Mouse (Mus musculus): ENCODE results near the gene Cebpb.

The Cebpb gene

DNA sequence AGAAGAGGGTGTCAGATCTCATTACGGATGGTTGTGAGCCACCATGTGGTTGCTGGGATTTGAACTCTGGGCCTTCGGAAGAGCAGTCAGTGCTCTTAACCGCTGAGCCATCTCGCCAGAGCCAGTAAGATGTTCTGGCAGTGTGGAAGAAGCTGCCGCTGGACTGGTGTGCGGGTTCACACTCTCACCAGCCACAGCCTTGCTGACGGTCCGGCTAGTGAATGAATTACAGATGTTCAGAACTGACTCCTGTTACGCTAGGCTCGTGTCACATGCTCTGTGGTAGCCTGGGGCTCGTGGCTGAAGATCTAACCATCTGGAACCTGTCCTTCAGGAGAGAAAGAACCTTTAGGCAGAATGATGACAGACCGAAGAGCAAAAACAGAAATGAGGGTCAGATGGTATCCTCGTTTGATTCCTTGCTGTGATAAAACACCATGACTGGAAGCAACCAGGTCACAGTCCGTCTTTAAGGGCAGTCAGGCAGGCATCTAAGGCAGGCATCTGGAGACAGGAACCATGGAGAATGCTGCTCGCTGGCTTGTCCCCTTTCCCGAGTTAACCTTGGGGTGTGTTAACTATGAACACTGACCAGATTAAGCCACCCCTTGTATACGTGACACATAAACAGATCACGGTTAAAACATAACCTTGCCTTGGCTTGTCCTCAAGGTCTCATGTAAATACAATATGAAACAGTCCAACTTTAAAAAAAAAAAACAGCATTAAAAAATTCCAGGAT is 22.6 kb upstream of the Cebpb start:
- DNase-seq (ENCODE audit: low spot score in 2 of 2), result no peak

DNA sequence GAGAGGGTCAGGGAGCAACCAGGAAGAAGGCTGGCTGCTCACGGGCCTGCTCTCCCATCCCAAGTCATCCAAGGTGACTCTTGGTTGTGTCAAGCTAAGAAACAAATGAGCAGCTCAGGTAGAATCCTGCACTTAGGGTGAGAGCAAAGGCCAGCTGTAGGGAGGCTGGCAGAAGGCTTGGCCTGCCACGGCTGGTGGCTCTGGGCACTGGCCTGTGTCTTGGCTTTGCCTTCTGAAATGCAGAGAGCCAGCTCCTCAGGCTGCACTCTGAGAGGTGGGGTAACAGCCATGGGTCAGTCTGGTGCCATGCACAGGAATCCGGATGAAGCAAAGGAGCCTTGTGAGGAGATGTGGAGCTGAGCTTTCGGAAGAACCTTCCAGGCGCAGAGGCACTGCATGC is 20.3 kb upstream of the Cebpb start:
- DNase-seq (ENCODE audit: low spot score in 2 of 2), result no peak

DNA sequence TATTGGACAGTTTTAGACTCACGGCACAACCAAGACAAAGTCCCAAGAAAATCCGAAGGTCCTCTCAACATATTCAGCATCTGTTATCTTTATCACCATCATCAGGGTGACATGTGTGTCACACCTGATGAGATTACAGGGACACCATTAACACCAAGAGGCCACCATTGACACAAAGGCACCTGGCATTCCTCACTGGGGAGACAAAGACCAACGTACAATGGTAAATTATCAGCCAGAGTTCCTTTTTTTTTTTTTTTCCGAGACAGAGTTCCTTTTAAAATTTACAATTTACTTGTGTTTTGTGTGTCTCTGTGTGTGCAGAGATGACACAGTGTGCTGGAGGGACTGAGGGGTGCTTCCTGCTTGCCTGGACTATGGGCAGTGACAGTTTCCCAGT is 19.3 kb upstream of the Cebpb start:
- no peak for DNase-seq (ENCODE audit: low spot score in 2 of 2)

DNA sequence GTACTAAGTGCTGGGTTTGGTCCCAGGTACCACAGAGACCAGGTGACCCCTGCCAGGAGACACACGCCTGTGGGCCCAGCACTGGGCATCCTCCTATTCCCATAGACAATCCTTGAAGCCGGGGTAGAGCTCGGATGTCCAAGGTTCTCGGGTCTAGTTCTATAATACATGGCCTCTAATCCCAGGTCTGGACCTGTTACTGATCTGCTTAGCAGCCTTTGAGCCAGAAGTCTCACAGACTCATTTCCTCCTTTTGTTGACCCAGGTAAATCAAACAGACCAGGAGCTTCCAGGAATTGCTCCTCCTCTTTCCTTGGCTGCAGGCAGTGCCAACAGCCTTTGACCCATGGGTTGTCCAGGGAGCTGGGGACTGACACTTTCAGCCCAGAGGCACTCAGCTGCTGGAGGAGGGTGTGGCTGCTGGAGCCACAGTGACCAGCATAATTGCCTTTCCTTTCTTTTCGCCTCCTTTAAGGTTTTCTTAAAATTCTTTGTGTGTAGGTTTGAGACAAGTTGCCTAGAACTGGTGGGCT is 17.5 kb upstream of the Cebpb start:
- DNase-seq (ENCODE audit: low spot score in 2 of 2), result no peak

DNA sequence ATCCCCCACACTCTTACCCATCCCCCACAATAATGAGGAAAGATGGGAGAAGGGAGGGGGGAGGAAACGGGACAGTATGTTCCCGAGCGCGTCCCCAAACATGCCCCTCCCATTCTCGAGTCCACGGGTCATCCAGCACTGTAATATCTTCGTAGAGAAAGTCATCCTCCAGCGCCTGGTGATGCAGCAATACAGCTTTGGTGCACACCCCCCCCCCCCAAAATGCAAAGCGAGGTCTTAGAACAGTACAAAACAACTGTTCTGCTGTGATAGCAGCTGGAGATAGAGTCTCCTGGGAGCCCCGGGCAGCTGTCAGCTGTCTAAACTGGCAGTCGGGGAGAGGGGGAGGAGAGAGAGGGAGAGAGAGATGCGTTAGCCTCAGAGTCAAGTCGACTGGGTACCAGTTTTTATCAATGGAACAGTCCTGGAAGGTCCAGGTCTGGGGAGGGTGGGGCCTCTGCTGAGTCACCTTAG is 16.5 kb upstream of the Cebpb start:
- no peak for DNase-seq (ENCODE audit: low spot score in 2 of 2)

DNA sequence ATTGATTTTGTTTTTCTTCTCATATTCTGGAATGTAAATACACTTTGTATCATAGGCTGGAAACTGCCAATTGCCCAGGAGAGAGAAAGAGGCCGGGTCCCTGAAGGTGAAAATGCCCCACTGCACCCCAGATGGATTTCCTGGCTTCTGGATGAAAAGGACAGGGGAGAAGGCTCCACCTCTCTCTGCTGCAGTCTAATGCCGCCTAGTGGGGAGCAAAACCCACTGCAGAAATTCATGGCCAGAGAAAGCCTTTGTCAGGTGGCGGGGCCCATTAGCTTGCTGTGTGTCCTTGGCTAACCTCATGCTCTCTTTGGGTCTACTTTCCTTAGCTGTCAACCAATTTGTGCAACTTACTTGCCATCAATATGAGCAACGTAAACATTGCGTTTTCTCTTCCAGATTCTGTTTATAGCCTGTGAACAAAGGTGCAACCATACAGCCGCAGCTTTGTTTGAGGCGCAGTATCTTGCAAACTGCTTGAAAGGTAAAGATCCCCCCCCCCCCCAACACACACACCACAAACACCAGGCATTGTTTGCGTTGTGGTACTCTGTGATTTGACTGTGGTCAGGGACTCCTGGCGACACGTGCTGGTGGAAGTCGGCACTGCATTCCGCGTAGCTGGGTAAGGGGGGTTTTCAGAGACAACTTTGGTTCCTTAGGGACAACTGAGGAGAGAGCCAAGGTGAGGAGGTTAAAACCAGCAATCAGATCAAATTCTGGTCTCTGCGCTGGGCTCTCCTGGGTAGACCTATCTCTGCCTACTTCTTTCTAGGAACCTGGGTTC is 13.4 kb upstream of the Cebpb start:
- DNase-seq (ENCODE audit: low spot score in 2 of 2), result no peak

DNA sequence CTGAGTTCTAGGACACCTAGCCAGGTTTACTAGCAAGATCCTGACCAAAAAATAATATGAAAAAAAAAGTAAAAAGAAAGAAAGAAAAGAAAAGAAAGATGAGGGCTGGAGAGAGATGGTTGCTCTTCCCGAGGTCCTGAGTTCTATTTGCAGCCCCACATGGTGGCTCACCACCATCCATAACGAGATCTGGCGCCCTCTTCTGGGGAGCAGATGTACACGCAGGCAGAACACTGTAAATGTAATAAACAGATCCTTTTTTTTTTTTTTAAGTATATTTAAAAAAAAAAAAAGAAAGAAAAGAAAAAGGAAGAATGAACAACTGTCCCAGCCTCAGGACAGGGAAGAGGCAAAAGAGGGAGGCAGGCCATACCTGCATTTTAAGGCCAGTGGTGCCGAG is 10.1 kb upstream of the Cebpb start:
- no peak for DNase-seq (ENCODE audit: low spot score in 2 of 2)

DNA sequence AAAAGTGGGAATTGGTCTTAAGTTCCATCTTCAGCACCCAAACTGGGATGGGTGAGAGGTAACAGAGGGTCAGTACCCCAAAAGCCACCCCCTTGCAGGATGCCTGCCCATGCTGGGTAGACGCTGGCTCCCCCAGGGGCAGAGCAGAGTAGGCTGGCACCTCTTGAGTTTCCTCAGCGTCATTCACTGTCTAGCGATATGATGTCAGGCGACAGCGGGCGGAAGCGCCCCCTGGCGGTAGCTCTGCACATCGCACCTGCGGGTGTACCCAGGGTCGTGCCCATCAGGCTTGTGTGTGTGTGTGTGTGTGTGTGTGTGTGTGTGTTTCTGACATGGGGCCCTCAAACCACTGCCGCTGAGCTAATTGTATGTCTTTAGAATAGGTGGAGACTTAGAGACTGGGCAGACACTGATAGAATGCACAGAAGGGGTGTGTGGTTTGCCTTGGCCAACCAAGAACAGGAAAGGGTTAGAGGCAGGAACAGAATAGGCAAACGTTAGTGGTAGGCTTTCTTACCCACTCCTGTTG is 8.7 kb upstream of the Cebpb start:
- peak in 1 of 2 experiments; percentile 77 for DNase-seq (ENCODE audit: low spot score in 2 of 2)

DNA sequence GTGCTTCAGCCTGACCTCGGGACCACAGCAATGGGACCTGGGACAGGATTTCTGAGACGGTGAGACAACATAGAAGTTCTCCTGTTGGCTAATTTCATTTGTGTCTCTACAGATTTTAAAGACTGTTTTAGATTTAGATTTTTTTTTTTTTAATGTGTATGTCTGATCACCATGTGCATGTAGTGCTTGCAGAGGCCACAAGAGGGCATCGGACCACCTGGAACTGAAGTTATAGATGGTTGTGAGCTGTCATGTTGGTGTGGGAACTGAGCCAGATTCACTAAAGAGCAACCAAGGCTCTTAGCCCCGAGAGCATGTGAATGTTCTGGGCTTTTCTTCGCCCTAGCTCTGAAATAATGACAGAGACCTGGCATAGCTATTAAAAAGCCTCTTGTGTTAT is 8.1 kb upstream of the Cebpb start:
- DNase-seq (ENCODE audit: low spot score in 2 of 2), result peak in 1 of 2 experiments; percentile 42

DNA sequence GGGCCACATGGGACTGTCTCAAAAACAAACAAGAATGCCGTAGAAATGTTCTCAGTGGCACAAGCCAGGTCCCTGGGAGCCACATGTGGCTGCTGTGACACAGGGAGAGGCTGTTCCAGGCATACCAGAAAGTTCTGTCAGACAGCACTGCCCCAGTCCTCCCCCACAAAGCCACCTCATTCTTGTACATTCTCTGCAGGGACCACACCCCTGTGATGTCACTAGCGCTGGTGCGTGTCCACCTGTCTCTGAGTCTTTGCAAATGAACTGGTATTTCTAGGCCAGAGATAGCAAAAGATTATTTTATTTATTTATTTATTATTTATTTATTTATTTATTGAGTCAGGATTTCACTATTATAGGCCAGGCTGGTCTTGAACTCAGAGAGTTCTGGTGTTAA is 5.0 kb upstream of the Cebpb start:
- DNase-seq (ENCODE audit: low spot score in 2 of 2), result no peak

DNA sequence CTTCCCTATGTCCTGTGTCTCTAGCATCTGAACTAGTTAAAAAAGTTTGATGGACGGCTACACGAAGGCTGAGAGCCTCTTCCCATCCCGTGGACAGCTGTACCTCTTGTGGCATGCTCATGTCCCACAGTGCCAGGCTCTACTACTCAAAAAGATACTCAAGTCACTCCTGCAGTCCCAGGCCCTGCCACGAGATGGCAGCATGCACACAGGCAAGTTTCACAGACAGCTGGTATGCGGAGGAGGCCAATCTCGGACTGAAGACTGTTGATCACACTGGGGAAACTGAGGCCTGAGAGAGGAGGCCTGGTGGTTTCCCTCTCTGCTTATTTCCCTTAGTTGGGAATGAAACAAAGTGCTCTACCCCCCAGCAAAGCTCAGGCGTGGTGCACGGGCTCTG is 3.6 kb upstream of the Cebpb start:
- DNase-seq (ENCODE audit: low spot score in 2 of 2), result peak; percentile 69 to 99

DNA sequence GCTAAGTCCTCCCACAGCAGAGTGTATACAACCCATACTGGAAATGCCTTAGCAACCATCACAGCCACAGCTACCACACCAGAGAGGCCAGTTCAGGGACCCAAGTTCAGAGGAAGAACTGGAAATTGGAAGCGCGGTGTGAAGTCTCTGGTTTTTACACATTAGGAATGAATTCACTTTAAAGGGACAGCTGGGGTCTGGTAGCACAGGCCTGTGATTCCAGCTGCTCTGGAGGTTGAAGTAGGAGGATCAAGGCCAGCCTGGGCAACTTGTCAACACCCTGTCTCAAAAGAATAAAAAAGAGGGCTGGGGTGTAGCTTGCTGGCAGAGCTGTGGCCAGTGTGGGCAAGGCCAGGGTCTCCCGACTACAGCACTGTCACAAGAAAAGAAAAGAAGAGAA is 2.9 kb upstream of the Cebpb start:
- no peak for DNase-seq (ENCODE audit: low spot score in 2 of 2)

DNA sequence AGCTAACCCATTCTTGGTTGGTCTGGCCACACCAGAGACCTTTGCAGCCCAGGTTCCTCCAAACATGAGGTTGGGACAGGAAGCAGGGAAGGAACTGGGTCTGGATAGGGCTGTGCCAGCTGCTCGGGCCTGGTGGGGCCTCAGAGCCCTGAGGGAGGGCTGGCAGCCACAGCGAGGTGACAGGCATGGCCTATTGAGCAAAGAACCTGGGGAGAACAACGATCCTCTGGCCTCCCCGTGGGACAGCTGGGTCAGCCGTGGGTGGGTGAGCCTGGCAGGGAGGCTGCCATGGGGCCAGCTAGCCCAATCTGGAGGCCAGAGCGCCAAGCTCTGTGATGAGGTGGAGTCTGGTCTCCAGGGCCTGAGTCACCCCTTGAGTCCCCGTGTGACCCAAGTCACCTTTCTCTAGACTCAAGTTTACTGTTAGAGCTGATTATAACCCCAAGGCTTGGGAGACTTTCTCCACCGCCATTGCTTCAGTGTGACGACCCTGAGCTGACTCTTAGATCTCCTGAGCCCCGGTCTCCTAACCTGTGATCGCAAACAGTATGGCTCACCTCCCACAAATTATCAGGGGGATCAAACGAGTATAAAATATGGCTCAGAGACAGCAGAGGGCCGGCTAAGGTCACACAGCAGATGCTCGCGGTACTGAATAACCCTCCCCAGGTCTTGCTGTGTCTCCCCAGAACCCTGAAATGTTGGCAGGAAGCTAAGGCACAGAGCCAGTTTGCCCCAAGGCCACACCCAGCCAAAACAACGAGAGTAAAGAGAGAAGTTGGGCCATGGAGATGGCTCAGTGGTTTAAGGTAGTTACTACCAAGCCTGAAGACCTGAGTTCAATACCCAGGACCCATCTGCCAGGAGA is 2.1 kb upstream of the Cebpb start:
- DNase-seq (ENCODE audit: low spot score in 2 of 2), result no peak

DNA sequence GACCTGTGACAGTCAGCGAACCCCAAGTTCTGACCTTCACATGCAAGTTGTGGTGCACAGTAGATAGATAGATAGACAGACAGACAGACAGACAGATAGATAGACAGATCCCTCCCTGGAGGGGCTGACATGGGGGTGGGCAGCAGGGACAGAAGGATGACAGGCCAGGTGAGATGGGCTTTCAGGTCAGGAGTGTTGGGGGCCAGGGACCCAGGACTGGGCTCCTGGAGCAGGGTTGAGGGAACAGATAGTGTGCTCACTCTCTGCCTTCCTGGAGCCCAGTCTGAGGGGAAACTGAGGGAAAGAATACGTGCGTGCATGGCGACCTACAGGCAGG is 1.5 kb upstream of the Cebpb start:
- no peak for DNase-seq (ENCODE audit: low spot score in 2 of 2)

DNA sequence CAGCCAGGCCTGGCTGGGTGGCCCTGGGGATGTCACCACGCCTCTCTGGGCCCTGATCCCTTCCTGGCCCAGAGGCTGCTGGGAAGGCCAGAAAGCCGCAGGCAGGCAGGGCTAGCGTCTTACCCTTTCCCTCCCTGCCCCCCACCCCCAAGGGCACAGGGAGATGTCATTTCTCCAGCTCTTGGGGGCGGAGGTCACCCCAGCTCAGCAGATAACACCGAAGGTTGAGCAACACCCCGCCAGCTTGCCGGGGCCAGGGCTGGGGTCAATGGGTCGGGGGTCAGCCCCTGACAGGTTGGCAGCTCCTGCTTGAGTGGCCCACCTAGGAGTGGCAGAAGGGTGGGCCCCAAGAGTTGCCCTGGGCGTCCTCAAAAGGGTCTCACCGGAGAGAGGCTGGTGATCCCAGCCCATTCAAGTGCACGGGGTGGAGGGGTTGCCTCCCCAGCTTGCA is 1.0 kb upstream of the Cebpb start:
- DNase-seq (ENCODE audit: low spot score in 2 of 2), result no peak

DNA sequence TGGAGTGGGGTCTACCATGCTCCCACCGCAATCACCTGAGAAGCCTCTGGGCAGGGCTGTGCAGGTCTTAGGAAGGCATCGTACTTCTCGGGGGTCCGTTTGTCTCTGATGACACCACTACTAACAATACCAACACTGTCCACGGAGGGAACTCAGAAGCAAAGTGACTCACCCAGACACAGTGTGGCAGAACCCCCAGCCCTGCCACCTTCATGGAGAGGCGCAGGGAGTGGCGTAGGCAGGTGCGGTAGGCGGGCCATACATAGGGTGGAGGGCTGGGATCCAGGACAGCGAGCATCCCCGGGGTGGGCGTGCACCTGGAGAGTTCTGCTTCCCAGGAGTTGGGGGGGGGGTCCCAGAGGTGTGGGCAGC is 603 bp upstream of the Cebpb start:
- peak in 1 of 2 experiments; percentile 37 for DNase-seq (ENCODE audit: low spot score in 2 of 2)

DNA sequence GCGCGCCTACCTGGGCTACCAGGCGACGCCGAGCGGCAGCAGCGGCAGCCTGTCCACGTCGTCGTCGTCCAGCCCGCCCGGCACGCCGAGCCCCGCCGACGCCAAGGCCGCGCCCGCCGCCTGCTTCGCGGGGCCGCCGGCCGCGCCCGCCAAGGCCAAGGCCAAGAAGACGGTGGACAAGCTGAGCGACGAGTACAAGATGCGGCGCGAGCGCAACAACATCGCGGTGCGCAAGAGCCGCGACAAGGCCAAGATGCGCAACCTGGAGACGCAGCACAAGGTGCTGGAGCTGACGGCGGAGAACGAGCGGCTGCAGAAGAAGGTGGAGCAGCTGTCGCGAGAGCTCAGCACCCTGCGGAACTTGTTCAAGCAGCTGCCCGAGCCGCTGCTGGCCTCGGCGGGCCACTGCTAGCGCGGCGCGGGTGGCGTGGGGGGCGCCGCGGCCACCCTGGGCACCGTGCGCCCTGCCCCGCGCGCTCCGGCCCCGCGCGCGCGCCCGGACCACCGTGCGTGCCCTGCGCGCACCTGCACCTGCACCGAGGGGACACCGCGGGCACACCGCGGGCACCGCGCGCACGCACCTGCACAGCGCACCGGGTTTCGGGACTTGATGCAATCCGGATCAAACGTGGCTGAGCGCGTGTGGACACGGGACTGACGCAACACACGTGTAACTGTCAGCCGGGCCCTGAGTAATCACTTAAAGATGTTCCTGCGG is 945 bp downstream of the Cebpb start, which contains the start of gene Tmem189:
Gene Tmem189 (minus strand): TSS at position 322 of the 718 bp plus-strand sequence.
- peak in 1 of 2 experiments; percentile 55 for DNase-seq (ENCODE audit: low spot score in 2 of 2)

DNA sequence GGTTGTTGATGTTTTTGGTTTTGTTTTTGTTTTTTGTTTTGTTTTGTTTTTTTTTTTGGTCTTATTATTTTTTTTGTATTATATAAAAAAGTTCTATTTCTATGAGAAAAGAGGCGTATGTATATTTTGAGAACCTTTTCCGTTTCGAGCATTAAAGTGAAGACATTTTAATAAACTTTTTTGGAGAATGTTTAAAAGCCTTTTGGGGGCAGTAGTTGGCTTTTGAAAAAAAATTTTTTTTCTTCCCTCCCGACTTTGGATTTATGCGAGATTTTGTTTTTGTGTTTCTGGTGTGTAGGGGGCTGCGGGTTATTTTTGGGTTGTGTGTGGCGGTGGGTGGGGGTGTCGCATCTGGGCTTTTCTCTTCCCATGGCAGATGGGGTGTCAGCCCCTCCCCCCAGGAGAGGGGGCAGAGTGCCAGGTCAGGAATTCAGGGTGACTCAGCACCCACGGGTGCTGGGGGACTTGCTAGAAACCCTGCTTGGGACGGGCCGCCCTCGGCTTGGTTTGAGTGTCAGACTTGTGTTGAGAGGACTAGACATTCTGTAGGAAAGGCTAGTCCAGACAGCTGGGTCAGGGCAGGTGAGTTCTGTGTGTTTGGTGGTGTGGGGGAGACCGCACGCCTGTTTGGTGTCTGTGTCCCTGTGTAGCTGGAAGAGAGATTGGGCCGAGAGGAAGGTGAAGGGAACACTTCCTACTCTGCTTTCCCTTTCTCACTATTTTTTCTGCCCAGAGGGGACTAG is 1.7 kb downstream of the Cebpb start:
- DNase-seq (ENCODE audit: low spot score in 2 of 2), result peak in 1 of 2 experiments; percentile 55

DNA sequence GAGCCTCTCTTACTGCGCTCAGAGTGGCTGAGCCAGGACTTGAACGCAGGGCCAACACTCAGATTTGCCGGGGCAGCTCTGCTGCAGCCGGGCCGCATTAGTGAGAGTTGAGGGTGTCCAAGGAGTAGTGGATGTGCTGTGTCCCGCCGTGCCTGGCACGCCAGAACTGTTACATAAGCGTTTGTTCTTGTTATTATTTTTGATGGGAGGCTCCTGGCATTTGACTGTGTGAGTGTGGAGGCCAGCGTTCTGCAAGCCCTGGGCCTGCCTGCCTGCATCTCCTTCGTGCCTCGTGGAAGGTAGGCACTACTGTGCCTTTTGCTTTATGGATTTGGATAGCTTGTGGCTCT is 2.2 kb downstream of the Cebpb start:
- DNase-seq (ENCODE audit: low spot score in 2 of 2), result peak in 1 of 2 experiments; percentile 41

DNA sequence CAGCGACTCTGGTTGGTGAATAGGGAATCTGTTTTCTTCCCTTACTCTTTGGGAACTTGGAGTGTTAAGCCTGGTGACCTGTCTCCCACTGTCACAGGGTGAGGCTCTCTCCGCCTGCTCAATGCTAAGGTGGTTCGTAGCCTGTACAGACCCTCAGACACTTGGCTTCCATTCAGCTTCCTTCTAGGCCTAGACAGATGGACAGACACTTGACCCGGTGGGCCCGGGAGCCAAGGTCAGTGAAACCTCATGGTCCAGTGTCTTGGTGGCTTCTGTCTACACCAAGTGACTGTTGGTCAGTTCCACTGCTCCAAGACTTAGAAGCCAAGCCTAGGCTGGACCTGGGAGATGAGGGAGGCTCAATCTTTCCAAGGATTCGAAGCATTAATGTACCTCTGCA is 2.7 kb downstream of the Cebpb start:
- no peak for DNase-seq (ENCODE audit: low spot score in 2 of 2)

Data from left cerebral cortex, adult 9 months (tissue).